Mouse (Mus musculus) heart, adult 2 months (tissue): ENCODE results near the gene Myo6. TPM values are rescaled to one million over a fixed set of nuclear protein-coding genes. Genes with fewer than 3 reads are reported as not detected.

ENCODE experiments used
- DNase-seq, 2 experiments: peaks; one replicate each; pipeline ENCODE4 v3.0.0; 2021
- H3K27ac ChIP-seq: fragments of 200-600 bp; 2 replicates; pipeline ENCODE4 v1.8.1; 2022
- H3K27me3 ChIP-seq: fragments of 200-500 bp; 2 replicates; pipeline ENCODE4 v1.6.1; 2012; ENCODE audit warnings: mild to moderate bottlenecking, low read length, inconsistent platforms, mixed read lengths; ENCODE audit not compliant: control insufficient read depth, insufficient read depth
- H3K36me3 ChIP-seq: fragments of 200-500 bp; 2 replicates; pipeline ENCODE4 v1.6.1; 2012; ENCODE audit warnings: low read length, inconsistent platforms; ENCODE audit not compliant: control insufficient read depth, insufficient read depth
- H3K4me1 ChIP-seq: fragments of 200-500 bp; 2 replicates; pipeline ENCODE4 v1.6.1; 2011; ENCODE audit warnings: low read length; ENCODE audit not compliant: control insufficient read depth, insufficient read depth
- H3K4me3 ChIP-seq: fragments of 200-600 bp; 2 replicates; pipeline ENCODE4 v1.8.1; 2022
- H3K79me2 ChIP-seq: fragments of 200-500 bp; replicated peaks from 2 replicates; pipeline ENCODE4 v1.6.1; 2012; ENCODE audit warnings: mild to moderate bottlenecking, inconsistent platforms, low read length, moderate library complexity, mixed read lengths; ENCODE audit not compliant: control insufficient read depth, insufficient read depth
- H3K9ac ChIP-seq: fragments of 200-500 bp; 2 replicates; pipeline ENCODE4 v1.6.1; 2012; ENCODE audit warnings: low read depth, mild to moderate bottlenecking, control low read depth, inconsistent platforms, low read length, mixed read lengths
- CTCF ChIP-seq: fragments of 200-600 bp; IDR thresholded peaks from 2 replicates; pipeline ENCODE4 v1.8.1; 2022; ENCODE audit warnings: antibody characterized with exemption, mild to moderate bottlenecking, moderate library complexity
- EP300 ChIP-seq: fragments of 200-500 bp; IDR thresholded peaks from 2 replicates; pipeline ENCODE4 v1.6.1; 2011; ENCODE audit warnings: low read depth, low read length, control low read depth; ENCODE audit not compliant: insufficient read depth
- POLR2A ChIP-seq: fragments of 200-500 bp; IDR thresholded peaks from 2 replicates; pipeline ENCODE4 v1.6.1; 2011; ENCODE audit warnings: mild to moderate bottlenecking, low read depth, low read length, control low read depth; ENCODE audit not compliant: insufficient read depth
- WGBS: fragments of 180-500 bp; shearing (Covaris S2); methylation state at CpG from one replicate; pipeline ENCODE4 v1.1.7; 2018; 5-methylcytosine and 5-hydroxymethylcytosine counted together
- intact Hi-C: fragments of 180-260 bp; cut with DNase I; formaldehyde crosslinking; loops from one replicate; pipeline ENCODE4 v1.15.1; 2025
- polyA plus RNA-seq: library from polyadenylated mRNA; depleted of rRNA; stranded (reverse); fragments of >200 nt; gene quantifications from 2 replicates; pipeline ENCODE4 v1.2.3, GENCODE M21; 2012
- total RNA-seq, 2 experiments: library from RNA; stranded (reverse); gene quantifications; 2 replicates each; pipeline ENCODE4 v1.2.3; 2021

The Myo6 gene
- total and polyA plus RNA-seq, 3 experiments = 6.4 to 11.4 (median 10.5) TPM

DNA sequence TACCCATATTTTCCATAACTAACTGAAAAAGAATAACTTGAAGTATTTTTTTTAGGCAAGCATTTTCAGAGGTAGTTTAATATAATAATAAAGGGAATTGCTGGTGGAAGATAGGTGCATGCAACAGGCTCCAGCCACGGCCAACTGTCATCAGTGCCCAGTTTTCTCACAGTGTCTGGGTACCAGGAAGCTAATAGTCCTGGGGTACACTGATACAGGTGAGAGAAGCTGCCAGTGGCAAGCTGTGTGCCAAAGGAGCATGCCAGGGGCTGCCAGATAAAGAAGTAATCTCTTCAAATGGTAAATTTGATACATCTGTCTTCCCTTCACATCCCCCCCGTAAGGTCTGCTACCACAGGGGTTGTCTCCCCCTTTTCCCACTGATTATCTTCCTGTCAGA, 48.6 kb downstream of the Myo6 start:
- no peaks in the 10 kb centered on the region for H3K27me3 ChIP-seq
- H3K4me1 ChIP-seq = no peaks in the 10 kb centered on the region
- H3K79me2 ChIP-seq = peaks cover 5% of the 10 kb centered on the region
- DNase-seq = no peak
- no peaks in the 10 kb centered on the region for H3K36me3 ChIP-seq
- no peak overlapping the region for H3K9ac ChIP-seq
- no peak overlapping the region for H3K27ac ChIP-seq
- H3K4me3 ChIP-seq = no peak overlapping the region
- TF ChIP-seq POLR2A (no peak), CTCF (no peak), EP300 (no peak)
- 90% methylated on average over 2 of the region's 2 CpGs for WGBS
- intact Hi-C loops = loop anchor here (5.0 kb wide), 1 partner anchor 41 kb away; no protein-coding TSS in a partner anchor

DNA sequence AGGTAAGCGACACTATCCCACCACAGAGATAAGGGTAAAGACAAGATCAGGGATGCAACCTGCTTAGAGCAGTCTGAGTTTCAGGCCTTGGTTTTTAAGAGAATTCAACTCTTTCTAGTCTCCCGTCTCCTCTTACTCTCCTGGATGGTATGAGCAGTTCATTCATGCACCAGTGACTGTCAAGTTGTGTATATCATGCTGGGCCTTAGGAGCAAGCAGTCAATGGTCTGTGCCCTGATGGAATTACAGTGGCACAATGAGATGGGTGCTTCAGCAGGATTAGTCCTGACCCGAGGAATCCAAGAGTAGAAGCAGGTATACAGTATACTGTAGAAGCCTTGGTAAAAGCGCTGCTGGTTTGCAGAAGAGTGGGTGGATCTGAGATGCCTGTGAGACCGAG, 50.7 kb downstream of the Myo6 start:
- Histone ChIP-seq H3K4me1 (no peaks in the 10 kb centered on the region), H3K27ac (no peak overlapping the region), H3K79me2 (peaks cover 5% of the 10 kb centered on the region), H3K9ac (no peak overlapping the region), H3K36me3 (no peaks in the 10 kb centered on the region), H3K27me3 (no peaks in the 10 kb centered on the region), H3K4me3 (no peak overlapping the region)
- WGBS = 86% methylated on average over 5 of the region's 5 CpGs
- TF ChIP-seq EP300 (no peak), POLR2A (no peak), CTCF (no peak)
- DNase-seq = no peak
- intact Hi-C loops = no loop called here

DNA sequence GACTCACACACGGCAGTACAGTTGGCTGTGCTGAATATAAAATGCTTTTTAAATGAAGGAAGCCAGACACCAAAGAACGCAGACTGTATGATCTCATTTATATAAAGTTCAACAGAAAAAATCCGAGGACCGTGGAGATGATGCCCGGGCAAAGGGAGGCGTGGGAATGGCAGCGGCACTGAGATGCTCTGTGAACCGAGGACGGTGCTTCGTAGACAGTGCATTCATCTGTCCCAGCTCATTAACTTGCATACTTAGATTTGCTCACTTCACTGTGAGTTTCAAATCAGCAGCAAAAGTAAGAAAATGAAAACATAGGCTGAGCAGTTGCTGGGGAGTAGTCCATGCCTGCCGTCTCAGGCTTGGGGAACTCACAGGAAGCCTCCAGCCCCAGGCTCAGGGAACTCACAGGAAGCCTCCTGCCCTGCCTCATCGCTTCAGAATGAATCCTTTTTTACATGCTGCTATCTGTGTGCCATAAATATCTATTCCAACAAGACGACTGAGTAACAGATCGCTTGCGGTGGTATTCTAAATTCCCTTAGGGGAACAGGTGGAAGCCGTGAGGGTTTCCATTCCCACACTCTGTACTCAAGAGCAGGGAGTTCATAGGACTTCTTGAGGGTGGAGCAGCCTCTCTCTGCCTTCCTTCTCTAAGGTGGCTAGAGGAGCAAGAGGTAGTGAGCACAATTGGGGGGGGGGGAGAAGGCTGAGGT, 52.1 kb downstream of the Myo6 start:
- DNase-seq = no peak
- H3K4me3 ChIP-seq = no peak overlapping the region
- TF ChIP-seq POLR2A (no peak), CTCF (no peak), EP300 (no peak)
- H3K27ac ChIP-seq = no peak overlapping the region
- H3K36me3 ChIP-seq = no peaks in the 10 kb centered on the region
- H3K9ac ChIP-seq = no peak overlapping the region
- H3K79me2 ChIP-seq = peaks cover 1% of the 10 kb centered on the region
- H3K4me1 ChIP-seq = no peaks in the 10 kb centered on the region
- 58% methylated on average over 16 of the region's 16 CpGs for WGBS
- H3K27me3 ChIP-seq = no peaks in the 10 kb centered on the region
- intact Hi-C loops = no loop called here

DNA sequence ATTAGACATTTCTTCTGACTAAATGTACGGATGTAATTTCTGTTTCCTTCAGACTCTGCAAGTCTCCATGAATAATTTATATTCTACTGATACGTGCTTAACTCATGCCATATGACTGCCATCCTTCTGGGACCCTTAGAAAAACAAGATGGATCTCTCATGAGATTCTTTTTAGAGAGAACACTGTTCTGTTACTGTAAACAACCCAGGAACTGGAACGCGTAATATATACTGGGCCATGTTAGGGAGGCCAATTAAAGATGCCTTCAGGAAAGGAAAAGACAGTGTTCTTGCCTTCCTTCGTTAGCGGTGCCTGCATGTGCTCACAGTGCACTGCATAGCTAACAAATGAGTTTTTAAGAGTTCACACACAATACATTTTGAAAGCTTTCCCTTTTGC, 53.9 kb downstream of the Myo6 start:
- no peak for DNase-seq
- intact Hi-C loops = no loop called here
- Histone ChIP-seq H3K27me3 (no peaks in the 10 kb centered on the region), H3K36me3 (no peaks in the 10 kb centered on the region; the same call in 1 of the 2 replicates), H3K27ac (no peak overlapping the region), H3K4me3 (no peak overlapping the region), H3K79me2 (peaks cover 1% of the 10 kb centered on the region), H3K9ac (no peak overlapping the region), H3K4me1 (0 out of 2 replicates have a peak, but pooled peaks cover 1% of the 10 kb centered on the region)
- 96% methylated on average over 6 of the region's 6 CpGs for WGBS
- TF ChIP-seq CTCF = no peak
- no peak for TF ChIP-seq EP300
- TF ChIP-seq POLR2A = no peak

DNA sequence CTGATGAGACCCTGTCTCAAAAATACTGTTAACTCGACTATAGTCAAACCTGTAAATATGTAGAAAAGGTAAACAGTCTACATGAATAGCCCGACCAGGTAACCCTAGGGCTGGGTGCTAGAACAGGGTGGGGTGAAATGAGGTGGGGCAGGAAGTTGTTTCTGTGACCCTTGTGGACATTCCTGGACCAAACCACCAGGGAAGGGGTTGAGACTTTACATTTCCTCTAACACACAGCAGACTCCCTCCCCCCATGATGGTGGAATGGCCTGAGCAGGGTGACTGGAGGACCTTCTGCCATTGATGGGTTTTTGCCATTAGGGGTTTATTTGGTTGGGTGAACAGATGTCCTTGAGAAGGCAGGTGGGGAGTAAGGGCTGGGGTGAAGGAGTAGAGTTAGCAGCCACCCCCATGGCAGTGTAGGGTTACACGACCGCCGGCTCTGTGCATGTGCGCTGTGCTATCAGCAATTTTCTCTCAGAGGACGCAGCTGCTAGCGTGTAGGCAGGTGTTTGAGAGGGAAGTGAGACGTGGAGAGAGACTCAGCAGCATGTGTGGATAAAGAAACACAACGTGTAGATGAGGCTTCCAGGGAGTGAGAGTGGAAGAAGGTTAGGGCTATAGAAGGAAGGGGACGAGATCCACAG, 59.3 kb downstream of the Myo6 start:
- 0 out of 2 replicates have a peak, but pooled peaks cover 1% of the 10 kb centered on the region for H3K4me1 ChIP-seq
- H3K79me2 ChIP-seq = no peaks in the 10 kb centered on the region; the same call in 1 of the 2 replicates
- no peaks in the 10 kb centered on the region for H3K27me3 ChIP-seq
- intact Hi-C loops = no loop called here
- H3K9ac ChIP-seq = no peak overlapping the region
- WGBS = 88% methylated on average over 11 of the region's 11 CpGs
- no peak overlapping the region for H3K4me3 ChIP-seq
- no peak for DNase-seq
- TF ChIP-seq POLR2A (no peak), CTCF (no peak), EP300 (no peak)
- H3K36me3 ChIP-seq = no peaks in the 10 kb centered on the region; the same call in 1 of the 2 replicates
- H3K27ac ChIP-seq = no peak overlapping the region
